Mouse (Mus musculus) liver, embryonic 15.5 days (tissue): Measurements from ENCODE around the gene Igfbp4. TPM values are rescaled to one million over a fixed set of nuclear protein-coding genes. Genes with fewer than 3 reads are reported as not detected.

Experiments
- ATAC-seq: fragments of 200-750 bp; cut with Nextera tagmentation; 2 replicates; pipeline ENCODE4 v1.8.0; 2017; ENCODE audit warnings: moderate number of reproducible peaks, mild to moderate bottlenecking, moderate library complexity; ENCODE audit not compliant: insufficient read depth
- H3K27ac ChIP-seq: fragments of 300-500 bp; sonication (generic); replicated peaks from 2 replicates; pipeline ENCODE4 v1.5.1; 2015; ENCODE audit warnings: mild to moderate bottlenecking, inconsistent platforms
- H3K27me3 ChIP-seq: fragments of 300-500 bp; sonication (generic); 2 replicates; pipeline ENCODE4 v1.6.1; 2015; ENCODE audit warnings: mild to moderate bottlenecking, inconsistent platforms
- H3K36me3 ChIP-seq: fragments of 300-500 bp; sonication (generic); replicated peaks from 2 replicates; pipeline ENCODE4 v1.6.1; 2015; ENCODE audit warnings: moderate library complexity, mild to moderate bottlenecking, inconsistent platforms
- H3K4me1 ChIP-seq: fragments of 300-500 bp; sonication (generic); replicated peaks from 2 replicates; pipeline ENCODE4 v1.6.1; 2015; ENCODE audit warnings: inconsistent platforms
- H3K4me2 ChIP-seq: fragments of 300-500 bp; sonication (generic); 2 replicates; pipeline ENCODE4 v1.6.1; 2015; ENCODE audit warnings: moderate library complexity, mild to moderate bottlenecking, inconsistent platforms
- H3K4me3 ChIP-seq: fragments of 300-500 bp; sonication (generic); replicated peaks from 2 replicates; pipeline ENCODE4 v1.5.1; 2015; ENCODE audit warnings: mild to moderate bottlenecking, inconsistent platforms
- H3K9ac ChIP-seq: fragments of 300-500 bp; sonication (generic); 2 replicates; pipeline ENCODE4 v1.6.1; 2015; ENCODE audit warnings: moderate library complexity, mild to moderate bottlenecking, inconsistent platforms
- H3K9me3 ChIP-seq: fragments of 300-500 bp; sonication (generic); replicated peaks from 2 replicates; pipeline ENCODE4 v1.6.1; 2016; ENCODE audit warnings: inconsistent platforms
- WGBS: fragments of 180-500 bp; shearing (Covaris S2); methylation state at CpG from one replicate; pipeline ENCODE4 v1.1.7; 2015; ENCODE audit warnings: mixed read lengths; ENCODE audit not compliant: insufficient replicate concordance; 5-methylcytosine and 5-hydroxymethylcytosine counted together
- polyA plus RNA-seq: library from polyadenylated mRNA; unstranded; fragments of >200 nt; fragmentation: Nextera tagmentation; extraction: Ambion mirVana; gene quantifications from 2 replicates; pipeline ENCODE4 v1.2.1, GENCODE M21; 2015

The Igfbp4 gene
- polyA plus RNA-seq, 1 experiment from 2014 or later: 249 TPM

DNA sequence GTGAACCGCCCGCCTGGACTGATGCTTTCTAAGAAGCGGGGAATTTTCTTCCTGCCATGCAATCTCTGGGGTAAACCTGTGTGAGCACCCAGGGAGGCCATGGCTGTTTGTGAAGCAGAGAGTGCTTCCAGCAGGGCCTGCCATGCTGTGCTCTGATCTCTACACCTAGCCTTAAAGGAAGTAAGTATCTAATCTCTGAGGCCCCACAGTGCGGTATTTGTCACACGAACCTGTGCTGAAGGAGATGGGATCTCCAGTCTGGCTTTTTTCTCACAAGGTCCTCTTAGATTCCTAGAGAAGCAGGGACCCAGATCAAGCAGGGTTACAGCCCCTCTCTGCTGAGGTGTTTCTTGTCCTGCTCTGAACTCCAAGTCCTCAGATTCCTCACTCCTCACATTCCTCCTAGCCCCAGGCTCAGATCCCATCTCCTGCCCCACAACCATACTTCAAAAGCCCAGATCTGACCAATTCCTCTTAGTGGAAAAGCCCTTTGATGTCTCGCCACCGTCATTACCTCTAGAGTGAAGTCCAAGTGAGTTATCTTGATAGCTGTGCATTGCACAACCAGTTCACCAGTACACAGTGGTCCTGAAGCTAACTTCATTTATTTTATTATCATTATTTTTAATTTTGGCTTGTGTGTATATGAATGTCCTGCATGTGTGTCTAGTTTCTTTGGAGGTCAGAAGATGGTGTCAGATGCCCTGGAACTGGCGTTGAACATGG is 22.5 kb downstream of the Igfbp4 start:
- ATAC-seq: no peak
- WGBS: 41% methylated on average over 8 of the region's 8 CpGs
- H3K27ac ChIP-seq: no peak overlapping the region

DNA sequence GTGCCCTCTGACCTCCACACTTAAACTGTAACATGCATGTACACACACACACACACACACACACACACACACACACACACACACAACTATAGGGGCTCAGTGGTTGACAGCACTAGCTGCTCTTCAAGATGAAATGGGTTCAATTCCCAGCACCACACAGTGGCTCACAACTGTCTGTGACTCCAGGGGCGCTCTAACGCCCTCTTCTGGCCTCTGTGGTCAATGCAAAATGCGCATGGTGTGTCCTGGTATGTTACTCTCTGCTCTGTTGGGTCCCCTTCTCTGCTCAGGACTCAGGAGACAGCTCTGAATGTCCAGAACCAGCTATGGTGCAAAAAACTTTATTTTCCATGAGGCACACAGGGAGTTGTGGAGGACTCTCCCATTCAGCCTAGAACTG is 24.3 kb downstream of the Igfbp4 start:
- Histone ChIP-seq H3K27ac (no peak overlapping the region), H3K9me3 (no peaks in the 10 kb centered on the region), H3K4me2 (no peak overlapping the region), H3K36me3 (no peaks in the 10 kb centered on the region), H3K4me1 (peaks cover 13% of the 10 kb centered on the region), H3K4me3 (no peak overlapping the region), H3K27me3 (no peaks in the 10 kb centered on the region), H3K9ac (no peak overlapping the region)
- WGBS: 56% methylated on average over 3 of the region's 3 CpGs
- no peak for ATAC-seq

More for the DNA sequence above, 22.5 kb downstream of the Igfbp4 start:
- Histone ChIP-seq H3K4me2 (no peak overlapping the region), H3K9me3 (no peaks in the 10 kb centered on the region), H3K4me1 (peaks cover 13% of the 10 kb centered on the region), H3K36me3 (no peaks in the 10 kb centered on the region), H3K27me3 (no peaks in the 10 kb centered on the region; the same call in 1 of the 2 replicates), H3K4me3 (no peak overlapping the region), H3K9ac (no peak overlapping the region)

DNA sequence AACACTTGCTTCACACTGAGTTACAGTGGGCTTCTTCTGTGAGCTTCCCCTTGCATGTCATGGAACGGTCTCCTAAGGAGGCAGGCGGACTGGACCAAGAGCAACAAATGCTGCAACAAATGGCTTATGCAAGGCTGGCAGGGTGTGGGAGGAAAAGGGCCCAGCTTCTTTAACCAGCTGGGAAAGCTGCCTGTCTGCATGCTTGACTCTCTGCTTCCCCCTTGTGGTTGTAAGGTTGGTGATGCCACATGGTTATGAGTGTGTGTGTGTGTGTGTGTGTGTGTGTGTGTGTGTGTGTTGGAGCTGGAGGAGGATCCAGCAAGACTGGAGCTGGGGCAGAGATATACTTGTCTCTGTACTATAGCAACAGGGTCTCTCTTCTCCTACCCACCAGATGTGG is 24.9 kb downstream of the Igfbp4 start:
- Histone ChIP-seq H3K4me3 (no peak overlapping the region), H3K4me2 (no peak overlapping the region), H3K4me1 (peaks cover 13% of the 10 kb centered on the region), H3K9ac (no peak overlapping the region), H3K36me3 (no peaks in the 10 kb centered on the region), H3K9me3 (no peaks in the 10 kb centered on the region), H3K27ac (no peak overlapping the region), H3K27me3 (no peaks in the 10 kb centered on the region)
- WGBS: 12% methylated on average over 2 of the region's 2 CpGs
- peak; percentile 20; the same call in 1 of the 2 replicates for ATAC-seq

DNA sequence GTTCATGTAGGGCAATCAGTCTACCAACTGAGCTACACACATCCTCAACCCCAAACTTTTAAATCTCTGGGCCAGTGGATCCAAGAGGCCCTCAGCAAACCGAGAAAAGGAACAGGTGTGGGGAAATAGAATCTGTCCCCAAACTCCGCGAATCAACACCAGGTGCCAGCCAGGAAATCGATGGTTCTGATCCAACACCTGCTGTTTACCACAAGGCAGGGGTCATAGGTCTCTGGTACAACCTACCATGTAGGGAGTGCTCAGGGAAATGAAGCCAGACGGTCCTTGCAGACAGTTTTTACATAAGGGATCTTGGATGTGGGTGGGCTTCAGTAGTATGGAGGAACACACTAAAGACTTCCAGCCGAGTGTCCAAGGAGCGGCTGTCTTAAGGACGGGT is 26.5 kb downstream of the Igfbp4 start:
- Histone ChIP-seq H3K27me3 (0 out of 2 replicates have a peak, but pooled peaks cover 3% of the 10 kb centered on the region), H3K9ac (no peak overlapping the region), H3K4me2 (no peak overlapping the region), H3K36me3 (no peaks in the 10 kb centered on the region), H3K4me3 (no peak overlapping the region), H3K4me1 (peaks cover 13% of the 10 kb centered on the region), H3K27ac (no peak overlapping the region), H3K9me3 (no peaks in the 10 kb centered on the region)
- WGBS: 66% methylated on average over 8 of the region's 8 CpGs
- ATAC-seq: no peak

DNA sequence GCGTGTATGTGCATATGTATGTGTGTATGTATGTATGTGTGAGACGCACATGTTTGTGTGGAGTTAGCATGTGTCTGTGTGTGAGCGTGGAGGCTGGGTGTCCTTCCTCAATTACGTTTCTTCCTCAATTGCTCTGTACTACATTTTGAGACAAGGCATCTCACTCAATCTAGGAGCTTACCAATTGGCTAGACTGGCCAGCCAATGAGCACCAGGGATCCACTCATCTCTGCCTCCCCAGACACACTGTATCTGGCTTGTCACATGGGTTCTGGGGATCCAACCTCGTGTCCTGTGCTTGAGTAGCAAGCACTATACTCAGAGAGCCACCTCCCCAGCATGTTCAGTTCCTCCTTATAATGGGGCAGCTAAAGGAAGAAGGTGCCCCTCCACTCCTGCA is 27.4 kb downstream of the Igfbp4 start:
- WGBS: 41% methylated on average over 5 of the region's 5 CpGs
- Histone ChIP-seq H3K27ac (no peak overlapping the region), H3K4me3 (no peak overlapping the region), H3K9ac (no peak overlapping the region), H3K9me3 (no peaks in the 10 kb centered on the region), H3K36me3 (no peaks in the 10 kb centered on the region), H3K4me1 (peaks cover 6% of the 10 kb centered on the region), H3K27me3 (0 out of 2 replicates have a peak, but pooled peaks cover 3% of the 10 kb centered on the region), H3K4me2 (no peak overlapping the region)
- no peak for ATAC-seq

DNA sequence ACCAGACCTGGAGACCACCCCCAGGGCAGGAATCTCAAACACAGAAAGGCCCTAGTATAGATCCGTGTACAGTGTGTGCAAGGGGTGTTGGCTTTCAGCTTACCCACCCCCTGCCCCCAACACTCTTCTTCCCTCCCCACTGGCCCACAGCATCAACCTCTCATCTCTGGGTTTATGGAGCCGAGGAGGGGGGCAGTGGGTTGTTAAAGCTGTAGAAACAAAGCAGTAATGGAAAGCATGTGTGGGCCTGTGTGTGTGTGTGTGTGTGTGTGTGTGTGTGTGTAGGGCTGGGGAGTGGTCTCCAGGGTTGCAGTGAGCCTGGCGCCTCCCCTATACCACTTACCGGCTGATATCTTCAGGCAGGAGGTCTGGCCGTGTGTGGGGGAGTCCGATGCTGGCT is 30.8 kb downstream of the Igfbp4 start:
- Histone ChIP-seq H3K36me3 (no peaks in the 10 kb centered on the region), H3K27me3 (0 out of 2 replicates have a peak, but pooled peaks cover 3% of the 10 kb centered on the region), H3K9ac (no peak overlapping the region), H3K4me3 (no peak overlapping the region), H3K4me1 (no peaks in the 10 kb centered on the region), H3K4me2 (no peak overlapping the region), H3K27ac (no peak overlapping the region), H3K9me3 (no peaks in the 10 kb centered on the region)
- ATAC-seq: no peak
- WGBS: 35% methylated on average over 6 of the region's 6 CpGs

DNA sequence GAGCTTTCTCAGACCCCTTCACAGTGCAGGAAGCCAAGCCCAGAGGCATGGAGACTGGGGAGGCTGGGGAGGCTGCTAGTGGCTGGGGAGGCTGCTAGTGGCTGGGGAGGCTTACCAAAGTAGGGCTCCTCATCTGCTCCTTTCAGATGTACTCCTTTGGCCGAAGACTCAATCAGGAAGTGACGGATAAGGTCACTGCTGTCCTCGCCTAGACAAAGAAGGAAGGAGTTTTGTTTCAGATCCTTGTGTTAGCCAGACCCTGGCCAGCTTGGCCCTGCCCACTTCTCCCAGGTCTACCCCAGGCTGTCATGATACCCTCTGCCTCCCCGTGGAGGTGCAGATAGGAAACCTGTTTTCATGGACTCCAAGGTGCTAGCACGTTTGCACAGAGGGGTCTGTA is 32.7 kb downstream of the Igfbp4 start:
- H3K36me3 ChIP-seq: no peaks in the 10 kb centered on the region
- no peak overlapping the region for H3K27ac ChIP-seq
- H3K27me3 ChIP-seq: 0 out of 2 replicates have a peak, but pooled peaks cover 3% of the 10 kb centered on the region
- H3K9ac ChIP-seq: no peak overlapping the region
- no peak overlapping the region for H3K4me2 ChIP-seq
- no peak overlapping the region for H3K4me3 ChIP-seq
- ATAC-seq: no peak
- WGBS: 21% methylated on average over 5 of the region's 5 CpGs
- no peaks in the 10 kb centered on the region for H3K4me1 ChIP-seq
- H3K9me3 ChIP-seq: no peaks in the 10 kb centered on the region

DNA sequence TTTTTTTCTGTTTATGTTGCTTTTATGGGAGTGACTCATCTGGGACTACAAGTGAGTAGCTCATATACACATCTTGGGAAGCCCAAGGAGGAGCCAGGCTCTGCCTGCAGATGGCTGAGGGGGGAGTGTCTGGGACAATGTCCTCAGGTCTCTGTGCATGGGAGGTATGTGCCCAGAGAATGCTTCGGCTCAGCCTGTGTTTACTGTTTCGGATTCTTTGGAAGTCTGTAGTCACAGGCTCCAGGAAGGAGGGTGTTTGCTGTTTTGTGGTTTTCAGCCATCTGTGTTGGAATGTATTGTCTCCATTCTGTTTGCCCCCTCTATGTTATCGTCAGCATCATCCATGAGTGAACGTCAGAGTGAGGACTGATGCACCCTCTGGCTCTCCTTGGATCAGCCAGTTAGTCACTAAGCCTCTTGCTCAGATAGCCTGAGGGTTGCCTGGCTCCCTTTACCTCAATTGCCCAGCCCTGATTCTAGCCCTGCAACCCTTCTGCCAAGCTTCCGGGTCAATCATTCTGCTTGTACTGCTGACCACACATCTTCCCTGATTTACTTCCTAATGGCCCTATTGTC is 35.8 kb downstream of the Igfbp4 start:
- Histone ChIP-seq H3K9me3 (no peaks in the 10 kb centered on the region), H3K4me3 (no peak overlapping the region), H3K4me2 (no peak overlapping the region), H3K36me3 (no peaks in the 10 kb centered on the region), H3K9ac (no peak overlapping the region), H3K27ac (no peak overlapping the region), H3K27me3 (0 out of 2 replicates have a peak, but pooled peaks cover 3% of the 10 kb centered on the region), H3K4me1 (0 out of 2 replicates have a peak, but pooled peaks cover under 1% of the 10 kb centered on the region)
- no peak for ATAC-seq
- WGBS: 28% methylated on average over 5 of the region's 5 CpGs

DNA sequence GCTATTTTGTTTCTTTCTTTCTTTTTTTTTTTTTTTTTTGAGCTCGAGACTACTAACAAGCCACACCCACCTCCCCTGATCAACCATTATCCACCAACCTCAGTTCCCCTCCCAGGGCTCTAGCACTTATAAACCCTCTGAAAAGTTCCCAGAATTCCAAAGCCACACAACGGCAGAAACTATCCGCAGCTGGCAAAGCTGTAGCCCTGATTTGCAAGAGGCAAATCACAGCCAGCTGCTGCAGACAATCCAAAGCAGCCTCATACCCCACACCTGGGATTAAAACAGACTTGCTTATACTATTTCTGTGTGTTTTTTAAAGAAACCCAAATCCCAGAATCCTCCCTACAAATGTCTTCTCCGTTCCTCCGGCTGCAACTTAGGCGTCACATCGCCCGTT is 36.8 kb downstream of the Igfbp4 start:
- H3K27ac ChIP-seq: no peak overlapping the region
- H3K9ac ChIP-seq: no peak overlapping the region
- no peaks in the 10 kb centered on the region for H3K9me3 ChIP-seq
- H3K27me3 ChIP-seq: 0 out of 2 replicates have a peak, but pooled peaks cover 3% of the 10 kb centered on the region
- H3K4me1 ChIP-seq: 0 out of 2 replicates have a peak, but pooled peaks cover 3% of the 10 kb centered on the region
- WGBS: 70% methylated on average over 8 of the region's 8 CpGs
- ATAC-seq: no peak
- H3K36me3 ChIP-seq: no peaks in the 10 kb centered on the region
- H3K4me2 ChIP-seq: no peak overlapping the region
- H3K4me3 ChIP-seq: no peak overlapping the region

DNA sequence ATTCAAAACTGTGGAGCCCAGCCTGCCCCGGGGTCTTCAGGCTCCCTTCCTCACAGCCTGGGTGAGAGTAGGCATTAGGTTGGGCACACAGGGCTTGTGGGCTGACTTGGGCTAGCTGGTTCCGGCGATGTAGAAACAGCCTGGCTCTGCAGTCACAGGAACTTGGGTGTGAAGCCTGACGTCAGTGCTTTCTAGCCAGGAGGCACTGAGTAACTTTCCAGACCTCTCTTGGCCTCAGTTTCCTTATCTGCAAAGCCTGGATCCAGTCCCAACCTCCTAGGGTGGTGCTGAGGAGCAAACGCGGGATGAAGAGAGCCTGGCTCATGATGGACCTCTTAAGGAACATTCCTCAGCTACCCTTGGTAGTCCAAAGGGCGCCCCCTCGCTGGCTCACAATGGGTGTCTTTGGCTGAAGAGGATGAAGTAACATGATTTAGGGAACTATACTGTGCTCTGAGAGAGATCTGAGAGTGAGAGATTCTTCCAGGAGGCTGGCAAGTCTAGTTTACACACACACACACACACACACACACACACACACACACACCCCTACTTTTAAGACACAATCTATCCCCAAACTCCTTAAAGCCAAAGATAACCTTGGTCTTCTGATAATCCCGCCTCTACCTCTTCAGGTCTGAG is 40.0 kb downstream of the Igfbp4 start:
- ATAC-seq: no peak
- Histone ChIP-seq H3K9me3 (no peaks in the 10 kb centered on the region), H3K4me2 (no peak overlapping the region), H3K9ac (no peak overlapping the region), H3K27ac (no peak overlapping the region), H3K4me3 (no peak overlapping the region), H3K4me1 (0 out of 2 replicates have a peak, but pooled peaks cover 3% of the 10 kb centered on the region), H3K27me3 (0 out of 2 replicates have a peak, but pooled peaks cover 3% of the 10 kb centered on the region), H3K36me3 (no peaks in the 10 kb centered on the region)
- 61% methylated on average over 9 of the region's 9 CpGs for WGBS

DNA sequence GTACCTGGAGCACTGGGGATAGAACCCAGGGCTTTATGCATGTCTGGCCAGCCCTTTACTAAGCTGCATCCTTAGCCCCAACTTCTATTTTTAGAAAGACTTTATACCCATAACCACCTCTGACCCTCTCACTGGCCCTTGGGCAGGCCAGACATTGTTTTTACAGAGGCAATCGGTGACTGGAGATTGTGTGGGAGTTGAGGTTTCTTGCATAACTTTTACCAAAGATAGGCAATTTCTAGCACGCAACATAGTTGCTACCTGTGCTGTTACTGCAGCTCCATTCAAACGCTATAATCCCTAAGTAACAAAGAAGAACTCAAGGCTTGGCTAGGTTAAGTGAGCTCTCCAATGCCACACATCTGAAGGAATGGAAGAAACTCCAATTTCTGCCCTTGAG is 40.5 kb downstream of the Igfbp4 start:
- WGBS: 32% methylated on average over 3 of the region's 3 CpGs
- Histone ChIP-seq H3K4me2 (no peak overlapping the region), H3K9ac (no peak overlapping the region), H3K27ac (no peak overlapping the region), H3K9me3 (no peaks in the 10 kb centered on the region), H3K27me3 (0 out of 2 replicates have a peak, but pooled peaks cover 3% of the 10 kb centered on the region), H3K4me3 (no peak overlapping the region), H3K36me3 (no peaks in the 10 kb centered on the region), H3K4me1 (0 out of 2 replicates have a peak, but pooled peaks cover 3% of the 10 kb centered on the region)
- no peak for ATAC-seq
